Mouse (Mus musculus) CH12.LX (cell line): ENCODE results near the gene Eif5b.

ENCODE experiments used
- CTCF ChIP-seq, 2 experiments: IDR thresholded peaks in 1 of 2; conservative IDR thresholded peaks in 1 of 2; 2 replicates each; pipeline ENCODE4 v1.5.1; 2011 to 2012; ENCODE audit warnings: low read depth in 2 of 2, low read length in 2 of 2, improper control_type of control experiment in 1 of 2, inconsistent platforms in 1 of 2, mild to moderate bottlenecking in 1 of 2, moderate library complexity in 1 of 2
- EP300 ChIP-seq: IDR thresholded peaks from 2 replicates; pipeline ENCODE4 v1.6.1; 2011; ENCODE audit warnings: low read length, improper control_type of control experiment
- GABPA ChIP-seq: IDR thresholded peaks from 2 replicates; pipeline ENCODE4 v1.6.1; 2012; ENCODE audit warnings: low read depth, low read length, improper control_type of control experiment, inconsistent platforms; ENCODE audit not compliant: insufficient replicate concordance
- HCFC1 ChIP-seq: IDR thresholded peaks from 2 replicates; pipeline ENCODE4 v1.6.1; 2012; ENCODE audit warnings: low read depth, mild to moderate bottlenecking, inconsistent platforms, low read length, improper control_type of control experiment
- JUND ChIP-seq: conservative IDR thresholded peaks from 2 replicates; pipeline ENCODE4 v1.6.1; 2011; ENCODE audit warnings: low read depth, low read length, improper control_type of control experiment
- KAT2A ChIP-seq: IDR thresholded peaks from 2 replicates; pipeline ENCODE4 v1.6.1; 2012; ENCODE audit warnings: low read length, improper control_type of control experiment, inconsistent platforms; ENCODE audit not compliant: insufficient replicate concordance
- MAX ChIP-seq: IDR thresholded peaks from 2 replicates; pipeline ENCODE4 v1.6.1; 2011; ENCODE audit warnings: low read length, improper control_type of control experiment
- MAZ ChIP-seq: IDR thresholded peaks from 2 replicates; pipeline ENCODE4 v1.6.1; 2012; ENCODE audit warnings: low read depth, mild to moderate bottlenecking, inconsistent platforms, low read length, improper control_type of control experiment, moderate library complexity
- SIN3A ChIP-seq: IDR thresholded peaks from 2 replicates; pipeline ENCODE4 v1.6.1; 2012; ENCODE audit warnings: low read length, improper control_type of control experiment, inconsistent platforms
- TCF12 ChIP-seq: IDR thresholded peaks from 2 replicates; pipeline ENCODE4 v1.6.1; 2014; ENCODE audit warnings: low read depth, mild to moderate bottlenecking, inconsistent platforms, low read length, improper control_type of control experiment
- UBTF ChIP-seq: IDR thresholded peaks from 2 replicates; pipeline ENCODE4 v1.6.1; 2012; ENCODE audit warnings: low read depth, mild to moderate bottlenecking, inconsistent platforms, low read length, improper control_type of control experiment, moderate library complexity
- USF1 ChIP-seq: IDR thresholded peaks from 2 replicates; pipeline ENCODE4 v1.6.1; 2014; ENCODE audit warnings: low read depth, mild to moderate bottlenecking, inconsistent platforms, low read length, improper control_type of control experiment
- ZC3H11A ChIP-seq: IDR thresholded peaks from 2 replicates; pipeline ENCODE4 v1.6.1; 2012; ENCODE audit warnings: low read depth, mild to moderate bottlenecking, inconsistent platforms, low read length, improper control_type of control experiment

DNA sequence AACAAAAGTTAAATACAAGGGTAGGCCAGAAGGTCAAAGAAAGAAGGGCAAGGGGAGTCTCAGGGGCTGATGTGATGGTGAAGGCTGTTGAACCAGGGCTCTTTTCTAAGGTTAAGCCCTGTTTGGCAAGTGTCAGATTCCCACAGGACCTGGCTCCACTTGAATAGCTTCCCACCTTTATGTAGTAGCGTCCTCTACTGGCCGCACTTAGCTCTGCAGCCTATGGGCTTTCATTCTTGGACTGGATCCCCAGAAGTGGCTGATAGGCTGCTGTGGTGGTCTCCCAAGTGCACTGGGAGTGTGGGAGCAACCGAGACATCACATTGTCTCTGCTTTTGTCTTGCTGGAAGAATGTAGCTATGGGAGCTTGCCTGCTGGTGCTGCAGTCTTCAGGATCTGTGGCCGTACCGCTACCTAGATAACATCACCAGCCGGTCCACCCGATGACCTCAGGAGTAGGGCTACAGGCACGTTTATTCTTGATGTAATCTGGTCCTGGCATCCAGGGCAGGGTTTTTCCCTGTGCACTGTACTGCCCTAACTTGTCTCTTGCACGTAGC is 12.0 kb upstream of the Eif5b start:
- TF ChIP-seq HCFC1: no peak
- TF ChIP-seq SIN3A: no peak
- no peak for TF ChIP-seq TCF12
- TF ChIP-seq MAZ: no peak
- TF ChIP-seq ZC3H11A: no peak
- TF ChIP-seq EP300: no peak
- TF ChIP-seq KAT2A: no peak
- TF ChIP-seq CTCF (conservative IDR thresholded peaks at IDR 0.05 in 1 of 2, IDR thresholded peaks at IDR 0.05 in 1 of 2; ENCODE audit: low read depth in 2 of 2, low read length in 2 of 2): peak; percentile 60 to 81
- no peak for TF ChIP-seq GABPA
- TF ChIP-seq JUND: no peak
- no peak for TF ChIP-seq MAX
- no peak for TF ChIP-seq USF1
- no peak for TF ChIP-seq UBTF
